Mouse (Mus musculus): ENCODE data around the gene Rcor2.

Gene Rcor2

GRCm38 (mm10) chr19:7286563-7287315 lies 19.6 kb downstream of the Rcor2 start:
- in situ Hi-C loops (cut with MboI; ENCODE audit: unreplicated experiment in 2 of 2) = loop anchor here (5.0 kb wide), 2 partner anchors 41 to 46 kb away; no protein-coding TSS in a partner anchor

GRCm38 (mm10) chr19:7288288-7288687 lies 21.2 kb downstream of the Rcor2 start:
- in situ Hi-C loops (cut with MboI; ENCODE audit: unreplicated experiment in 2 of 2) = loop anchor here (5.0 kb wide), 2 partner anchors 39 to 44 kb away; no protein-coding TSS in a partner anchor

- in situ Hi-C loops (cut with MboI; ENCODE audit: unreplicated experiment in 2 of 2) = loop anchor here (5.0 kb wide), 2 partner anchors 38 to 43 kb away; no protein-coding TSS in a partner anchor
Observed at GRCm38 (mm10) chr19:7289767-7290166, 22.6 kb downstream of the Rcor2 start.

GRCm38 (mm10) chr19:7291958-7292709 lies 25.0 kb downstream of the Rcor2 start:
- in situ Hi-C loops (cut with MboI; ENCODE audit: unreplicated experiment in 2 of 2) = no loop called here

GRCm38 (mm10) chr19:7294098-7294876 lies 27.2 kb downstream of the Rcor2 start:
- in situ Hi-C loops (cut with MboI; ENCODE audit: unreplicated experiment in 2 of 2) = no loop called here

GRCm38 (mm10) chr19:7295071-7295658 lies 28.0 kb downstream of the Rcor2 start:
- in situ Hi-C loops (cut with MboI; ENCODE audit: unreplicated experiment in 2 of 2) = no loop called here

- in situ Hi-C loops (cut with MboI; ENCODE audit: unreplicated experiment in 2 of 2) = no loop called here
Observed at GRCm38 (mm10) chr19:7295959-7296358, 28.8 kb downstream of the Rcor2 start.

- in situ Hi-C loops (cut with MboI; ENCODE audit: unreplicated experiment in 2 of 2) = no loop called here
Observed at GRCm38 (mm10) chr19:7299052-7299451, 31.9 kb downstream of the Rcor2 start.

- in situ Hi-C loops (cut with MboI; ENCODE audit: unreplicated experiment in 2 of 2) = no loop called here
Observed at GRCm38 (mm10) chr19:7300078-7300477, 33.0 kb downstream of the Rcor2 start.

- in situ Hi-C loops (cut with MboI; ENCODE audit: unreplicated experiment in 2 of 2) = no loop called here
Observed at GRCm38 (mm10) chr19:7301647-7302492, 34.7 kb downstream of the Rcor2 start.

GRCm38 (mm10) chr19:7302493-7302797 lies 35.3 kb downstream of the Rcor2 start:
- in situ Hi-C loops (cut with MboI; ENCODE audit: unreplicated experiment in 2 of 2) = no loop called here

GRCm38 (mm10) chr19:7303796-7304195 lies 36.7 kb downstream of the Rcor2 start:
- in situ Hi-C loops (cut with MboI; ENCODE audit: unreplicated experiment in 2 of 2) = no loop called here

GRCm38 (mm10) chr19:7304801-7305200 lies 37.7 kb downstream of the Rcor2 start:
- in situ Hi-C loops (cut with MboI; ENCODE audit: unreplicated experiment in 2 of 2) = no loop called here

- in situ Hi-C loops (cut with MboI; ENCODE audit: unreplicated experiment in 2 of 2) = no loop called here
Observed at GRCm38 (mm10) chr19:7305380-7306310, 38.5 kb downstream of the Rcor2 start.

- in situ Hi-C loops (cut with MboI; ENCODE audit: unreplicated experiment in 2 of 2) = no loop called here
Observed at GRCm38 (mm10) chr19:7306968-7307367, 39.8 kb downstream of the Rcor2 start.

GRCm38 (mm10) chr19:7307995-7308770 lies 41.1 kb downstream of the Rcor2 start:
- in situ Hi-C loops (cut with MboI; ENCODE audit: unreplicated experiment in 2 of 2) = no loop called here

GRCm38 (mm10) chr19:7309738-7310330 lies 42.7 kb downstream of the Rcor2 start:
- in situ Hi-C loops (cut with MboI; ENCODE audit: unreplicated experiment in 2 of 2) = no loop called here

GRCm38 (mm10) chr19:7310704-7311103 lies 43.6 kb downstream of the Rcor2 start:
- in situ Hi-C loops (cut with MboI; ENCODE audit: unreplicated experiment in 2 of 2) = no loop called here
